Mouse (Mus musculus): ENCODE measurements around the gene Dusp22.

DNA sequence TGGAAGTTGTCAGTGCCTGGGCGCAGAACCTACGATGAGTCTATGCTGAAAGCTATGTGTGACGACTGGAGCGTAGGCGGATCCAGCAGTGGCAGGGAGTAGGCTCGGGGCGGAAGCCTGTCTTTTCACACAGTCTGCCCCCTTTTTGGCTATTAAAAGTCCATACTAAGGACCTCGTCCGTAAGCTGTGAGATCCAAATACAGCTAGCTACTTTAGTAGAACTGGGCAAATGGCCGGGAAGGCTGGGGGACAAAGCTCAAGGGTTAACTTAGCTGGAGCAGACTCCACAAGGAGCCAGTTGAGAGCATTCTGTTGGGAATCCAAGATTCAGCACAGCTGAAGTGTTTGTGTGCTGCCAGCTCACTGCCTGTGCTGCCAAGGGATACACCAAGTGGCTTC, 6.7 kb downstream of the Dusp22 start:
- no peak for TF ChIP-seq CTCF (IDR thresholded peaks at IDR 0.05; ENCODE audit: low read depth, low read length)
- TF ChIP-seq POLR2A (IDR thresholded peaks at IDR 0.05; ENCODE audit: borderline replicate concordance, low read depth, low read length): no peak
